Mouse (Mus musculus) heart, embryonic 15.5 days (tissue): ENCODE results near the gene Ppp1r15a. TPM values are rescaled to one million over a fixed set of nuclear protein-coding genes. Genes with fewer than 3 reads are reported as not detected.
A peak's percentile ranks its signal among the peaks of the same experiment; 100 is the strongest.
"Not testable (repeated sequence)": the region's sequence is repeated elsewhere in the genome, so short reads cannot be mapped to it uniquely, and the experiment has no call there.

Experiments
- ATAC-seq: fragments of 200-750 bp; cut with Nextera tagmentation; replicated peaks from 2 replicates; pipeline ENCODE4 v1.8.0; 2017; ENCODE audit warnings: low read depth, moderate TSS enrichment; ENCODE audit not compliant: insufficient number of reproducible peaks, insufficient read depth, low FRiP score
- H3K27ac ChIP-seq: fragments of 300-500 bp; sonication (generic); 2 replicates; pipeline ENCODE4 v1.5.1; 2015; ENCODE audit warnings: mild to moderate bottlenecking, inconsistent platforms
- H3K27me3 ChIP-seq: fragments of 300-500 bp; sonication (generic); 2 replicates; pipeline ENCODE4 v1.6.1; 2015; ENCODE audit warnings: inconsistent platforms
- H3K36me3 ChIP-seq: fragments of 300-500 bp; sonication (generic); 2 replicates; pipeline ENCODE4 v1.6.1; 2015; ENCODE audit warnings: mild to moderate bottlenecking, inconsistent platforms
- H3K4me1 ChIP-seq: fragments of 300-500 bp; sonication (generic); replicated peaks from 2 replicates; pipeline ENCODE4 v1.6.1; 2015; ENCODE audit warnings: inconsistent platforms
- H3K4me2 ChIP-seq: fragments of 300-500 bp; sonication (generic); 2 replicates; pipeline ENCODE4 v1.6.1; 2015; ENCODE audit warnings: inconsistent platforms, mild to moderate bottlenecking, moderate library complexity
- H3K4me3 ChIP-seq: fragments of 300-500 bp; sonication (generic); 2 replicates; pipeline ENCODE4 v1.5.1; 2015; ENCODE audit warnings: mild to moderate bottlenecking, inconsistent platforms
- H3K9ac ChIP-seq: fragments of 300-500 bp; sonication (generic); 2 replicates; pipeline ENCODE4 v1.6.1; 2015; ENCODE audit warnings: mild to moderate bottlenecking, inconsistent platforms
- H3K9me3 ChIP-seq: fragments of 300-500 bp; sonication (generic); replicated peaks from 2 replicates; pipeline ENCODE4 v1.6.1; 2016; ENCODE audit warnings: inconsistent platforms
- whole genome bisulfite sequencing: fragments of 180-500 bp; shearing (Covaris S2); methylation state at CpG from one replicate; pipeline ENCODE4 v1.1.7; 2015; ENCODE audit warnings: mixed read lengths; 5-methylcytosine and 5-hydroxymethylcytosine counted together
- polyA plus RNA-seq: library from polyadenylated mRNA; unstranded; fragments of >200 nt; fragmentation: Nextera tagmentation; extraction: Ambion mirVana; gene quantifications from 2 replicates; pipeline ENCODE4 v1.2.1, GENCODE M21; 2015

The Ppp1r15a gene
- polyA plus RNA-seq, 1 experiment from 2014 or later, result 25.3 TPM

DNA sequence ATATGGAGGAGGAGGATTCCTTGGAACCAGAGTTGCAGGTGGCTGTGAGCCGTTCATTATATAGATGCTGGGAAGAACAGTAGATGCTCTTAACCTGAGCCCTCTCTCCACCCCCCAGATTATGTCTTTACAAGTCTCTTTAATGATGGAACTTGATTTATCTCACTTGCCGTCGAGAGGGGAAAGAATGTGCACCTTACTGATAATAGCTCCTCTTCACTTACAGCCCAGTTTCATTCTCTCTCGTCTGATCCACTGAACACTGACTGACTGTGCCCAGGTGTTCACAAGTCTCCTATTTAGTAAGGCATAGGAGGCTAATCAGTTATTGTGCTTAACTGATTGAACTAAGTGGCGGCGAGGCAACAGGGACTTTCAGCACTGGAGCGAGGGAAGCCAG, 36.5 kb downstream of the Ppp1r15a start:
- no peak overlapping the region for H3K4me3 ChIP-seq
- no peaks in the 10 kb centered on the region for H3K27me3 ChIP-seq
- no peak overlapping the region for H3K27ac ChIP-seq
- no peak overlapping the region for H3K9ac ChIP-seq
- H3K36me3 ChIP-seq, result peaks cover 17% of the 10 kb centered on the region; the same call in 1 of the 2 replicates
- peaks cover 14% of the 10 kb centered on the region for H3K4me1 ChIP-seq
- no peak for ATAC-seq
- no peaks in the 10 kb centered on the region for H3K9me3 ChIP-seq
- no peak overlapping the region for H3K4me2 ChIP-seq
- 62% methylated on average over 7 of the region's 7 CpGs for WGBS

DNA sequence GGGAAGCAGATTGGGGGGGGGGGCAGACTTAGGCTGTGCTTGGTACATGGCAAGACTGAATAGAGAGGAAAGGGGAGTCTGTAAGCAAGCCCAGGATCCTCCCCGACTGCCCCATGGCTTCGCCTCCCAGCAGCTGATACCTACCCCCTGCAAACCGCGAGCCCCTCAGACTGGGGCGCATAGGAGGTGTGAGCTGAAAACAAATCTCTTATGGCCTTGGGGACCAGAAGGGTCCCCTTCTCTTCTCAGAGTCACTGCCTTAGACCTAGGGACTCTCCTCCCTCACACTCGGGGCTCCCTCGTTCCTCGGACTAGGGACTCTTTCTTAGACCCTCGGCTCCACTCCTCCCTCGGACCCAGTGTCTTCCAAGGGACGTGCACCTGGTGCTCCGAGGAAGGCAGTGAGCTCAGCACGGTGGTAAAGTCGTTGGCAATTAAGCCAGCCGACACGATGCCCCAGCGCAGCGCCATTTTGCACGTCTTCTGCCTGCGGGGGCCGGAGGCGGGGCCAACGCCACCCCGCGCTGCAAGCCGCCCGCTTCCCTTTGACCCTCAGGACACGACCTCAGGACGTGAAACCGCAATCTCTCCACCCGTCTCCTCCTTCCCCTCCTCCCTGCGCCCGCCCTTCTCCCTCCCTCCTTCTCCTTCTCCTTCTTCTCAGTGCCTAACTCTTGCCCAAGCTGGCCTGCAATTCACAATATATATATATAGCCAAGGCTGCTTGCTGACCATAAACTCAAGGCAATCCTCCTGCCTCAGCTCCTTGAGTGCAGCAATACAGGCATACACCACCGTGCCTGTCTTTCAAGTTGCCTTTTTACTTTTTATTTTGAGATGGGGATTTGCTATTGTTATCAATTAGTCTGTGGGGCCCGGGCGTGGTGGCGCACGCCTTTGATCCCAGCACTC, 37.5 kb downstream of the Ppp1r15a start, which contains the start of gene Dhdh:
Gene Dhdh, minus strand, starts transcription at position 513 of the 912 bp plus-strand sequence.
- Histone ChIP-seq H3K9ac (peak within 1 kb of the TSS; percentile 52), H3K36me3 (peaks cover 8% of the 10 kb centered on the region; the same call in 1 of the 2 replicates), H3K9me3 (no peaks in the 10 kb centered on the region), H3K4me1 (peaks cover 14% of the 10 kb centered on the region), H3K4me3 (peak within 1 kb of the TSS; percentile 57), H3K27me3 (no peaks in the 10 kb centered on the region), H3K4me2 (peak within 1 kb of the TSS; percentile 82), H3K27ac (peak within 1 kb of the TSS; percentile 10)
- ATAC-seq, result peak; percentile 67
- WGBS, result 10% methylated on average over 38 of the region's 38 CpGs

DNA sequence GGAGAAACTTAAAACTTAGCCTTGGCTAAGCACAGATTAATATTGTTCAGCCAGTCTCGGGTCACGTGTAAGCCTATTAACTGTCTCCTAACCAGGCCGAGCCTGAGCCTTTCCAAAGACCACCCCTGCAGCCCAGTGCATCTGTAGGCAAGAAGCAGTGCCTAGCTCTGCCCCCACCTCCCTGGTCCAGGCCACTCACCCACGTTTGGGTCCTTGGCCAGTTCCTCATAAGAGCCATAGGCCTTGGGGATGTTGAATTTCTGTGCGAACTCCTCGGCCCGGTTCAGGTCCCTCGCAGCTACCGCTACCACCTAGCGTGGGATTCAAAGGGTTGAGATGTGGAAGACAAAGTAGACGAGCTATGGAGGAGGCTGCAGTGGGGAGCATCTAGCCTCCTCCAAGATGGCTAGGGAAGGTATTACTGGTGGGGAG, 38.2 kb downstream of the Ppp1r15a start:
- no peaks in the 10 kb centered on the region for H3K27me3 ChIP-seq
- H3K4me2 ChIP-seq, result peak overlapping the region; percentile 82
- peak overlapping the region; percentile 57 for H3K4me3 ChIP-seq
- peaks cover under 1% of the 10 kb centered on the region; the same call in 1 of the 2 replicates for H3K36me3 ChIP-seq
- H3K9ac ChIP-seq, result no peak overlapping the region
- H3K4me1 ChIP-seq, result peaks cover 14% of the 10 kb centered on the region
- peak overlapping the region; percentile 9; the same call in 1 of the 2 replicates for H3K27ac ChIP-seq
- H3K9me3 ChIP-seq, result no peaks in the 10 kb centered on the region
- WGBS, result 44% methylated on average over 11 of the region's 11 CpGs
- ATAC-seq, result peak; percentile 22; the same call in 1 of the 2 replicates

DNA sequence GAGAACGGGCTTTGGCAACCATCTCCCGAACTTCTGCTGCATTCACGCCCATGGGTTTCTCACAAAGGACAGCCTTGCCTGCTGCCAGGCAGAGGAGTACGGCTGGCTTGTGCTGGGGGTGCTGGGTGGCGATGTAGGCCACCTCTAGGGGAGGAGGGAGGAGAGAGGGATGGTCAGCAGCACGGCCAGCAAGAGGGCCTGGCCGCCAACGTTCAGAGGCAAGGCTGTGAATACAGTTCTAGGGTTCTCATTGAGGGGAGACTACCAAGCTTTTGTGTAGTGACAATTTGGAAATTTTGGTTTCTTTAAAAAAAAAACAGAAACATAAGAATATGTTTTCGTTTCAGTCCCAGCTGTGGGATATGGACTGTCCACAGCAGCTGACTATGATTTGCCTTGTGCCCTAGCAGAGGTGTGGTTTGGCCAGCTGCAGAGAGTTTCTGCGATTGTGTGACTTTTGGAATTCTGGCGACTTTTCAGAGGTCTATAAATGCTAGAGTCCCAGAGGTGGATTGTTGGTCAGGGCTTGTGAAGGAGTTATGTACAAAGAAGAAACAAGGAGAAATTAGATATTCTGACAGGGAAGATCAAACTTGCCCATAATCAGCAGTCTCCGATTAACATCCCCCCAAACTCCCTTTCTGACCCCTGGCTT, 39.2 kb downstream of the Ppp1r15a start, which contains the start of gene Gm45808:
Gene Gm45808, minus strand, starts transcription at position 51 of the 655 bp plus-strand sequence.
- Histone ChIP-seq H3K9me3 (no peaks in the 10 kb centered on the region), H3K4me1 (peaks cover 14% of the 10 kb centered on the region), H3K36me3 (no peaks in the 10 kb centered on the region), H3K9ac (no peak within 1 kb of the TSS), H3K27me3 (no peaks in the 10 kb centered on the region), H3K27ac (no peak within 1 kb of the TSS), H3K4me2 (no peak within 1 kb of the TSS), H3K4me3 (no peak within 1 kb of the TSS)
- no peak for ATAC-seq
- WGBS, result 80% methylated on average over 12 of the region's 12 CpGs

DNA sequence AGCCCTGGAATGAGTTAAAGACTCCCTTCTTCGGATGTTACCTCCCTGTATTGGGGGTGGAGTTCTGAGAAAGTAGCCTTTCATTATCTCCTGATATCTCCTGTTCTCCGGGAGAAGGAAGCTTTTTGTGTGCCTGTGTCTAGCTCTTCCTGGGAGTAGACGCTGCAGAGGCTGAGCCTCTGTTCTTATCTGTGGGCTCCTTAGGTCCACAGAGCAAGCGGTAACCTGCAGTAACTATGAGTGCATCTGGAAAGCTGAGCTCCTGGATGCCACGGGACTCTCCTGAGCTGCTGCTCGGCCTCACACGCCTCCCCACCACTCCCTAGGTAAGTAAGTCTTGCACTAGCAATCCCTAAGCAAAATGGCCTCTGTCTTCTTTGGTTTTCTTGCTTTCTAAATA, 39.9 kb downstream of the Ppp1r15a start:
- Histone ChIP-seq H3K4me3 (no peak overlapping the region), H3K27ac (no peak overlapping the region), H3K4me2 (no peak overlapping the region), H3K4me1 (peaks cover 14% of the 10 kb centered on the region), H3K9ac (no peak overlapping the region), H3K36me3 (no peaks in the 10 kb centered on the region), H3K27me3 (no peaks in the 10 kb centered on the region), H3K9me3 (no peaks in the 10 kb centered on the region)
- WGBS, result 46% methylated on average over 7 of the region's 7 CpGs
- no peak for ATAC-seq

DNA sequence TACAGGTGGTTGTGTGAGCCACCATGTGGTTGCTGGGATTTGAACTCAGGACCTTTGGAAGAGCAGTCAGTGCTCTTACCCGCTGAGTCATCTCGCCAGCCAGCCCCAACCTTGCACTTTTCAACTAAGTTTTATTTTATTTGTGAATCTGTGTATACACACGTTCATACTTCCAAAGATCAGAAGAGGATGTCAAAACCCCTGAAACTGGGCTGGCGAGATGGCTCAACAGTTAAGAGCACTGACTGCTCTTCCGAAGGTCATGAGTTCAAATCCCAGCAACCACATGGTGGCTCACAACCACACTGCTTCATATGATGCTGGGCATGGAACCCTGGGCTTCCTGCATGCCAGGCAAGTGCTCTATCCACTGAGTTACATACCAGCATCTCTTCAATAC, 41.1 kb downstream of the Ppp1r15a start:
- 85% methylated on average over 5 of the region's 5 CpGs for WGBS
- H3K4me2 ChIP-seq, H3K27ac ChIP-seq, H3K36me3 ChIP-seq, H3K4me3 ChIP-seq, ATAC-seq, H3K9ac ChIP-seq, H3K27me3 ChIP-seq, H3K9me3 ChIP-seq: not testable (repeated sequence)
- peaks cover 14% of the 10 kb centered on the region for H3K4me1 ChIP-seq

DNA sequence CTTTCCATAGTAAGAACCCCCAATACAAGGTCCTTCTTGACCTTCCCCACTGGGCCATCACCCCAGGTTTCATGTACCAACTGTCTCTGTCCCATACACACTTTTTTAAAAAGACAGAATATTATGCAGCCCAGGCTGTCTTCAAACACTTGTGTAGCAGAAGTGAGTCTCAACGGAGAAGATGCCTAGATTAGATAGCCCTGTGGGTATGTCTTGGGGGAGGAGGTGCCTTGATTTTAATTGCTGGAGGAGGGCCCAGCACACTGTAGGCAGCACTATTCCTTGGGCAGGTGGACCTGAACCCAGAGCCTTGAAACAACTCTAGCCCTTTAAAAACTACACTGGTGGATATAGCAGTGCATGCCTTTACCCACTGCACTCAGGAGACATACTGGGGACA, 43.9 kb downstream of the Ppp1r15a start:
- no peak overlapping the region for H3K27ac ChIP-seq
- no peak overlapping the region for H3K4me2 ChIP-seq
- H3K9ac ChIP-seq, result no peak overlapping the region
- H3K4me1 ChIP-seq, result no peaks in the 10 kb centered on the region
- ATAC-seq, result no peak
- WGBS, result 71% methylated on average over 1 of the region's 1 CpGs
- no peaks in the 10 kb centered on the region for H3K9me3 ChIP-seq
- H3K4me3 ChIP-seq, result no peak overlapping the region
- no peaks in the 10 kb centered on the region for H3K27me3 ChIP-seq
- no peaks in the 10 kb centered on the region for H3K36me3 ChIP-seq

DNA sequence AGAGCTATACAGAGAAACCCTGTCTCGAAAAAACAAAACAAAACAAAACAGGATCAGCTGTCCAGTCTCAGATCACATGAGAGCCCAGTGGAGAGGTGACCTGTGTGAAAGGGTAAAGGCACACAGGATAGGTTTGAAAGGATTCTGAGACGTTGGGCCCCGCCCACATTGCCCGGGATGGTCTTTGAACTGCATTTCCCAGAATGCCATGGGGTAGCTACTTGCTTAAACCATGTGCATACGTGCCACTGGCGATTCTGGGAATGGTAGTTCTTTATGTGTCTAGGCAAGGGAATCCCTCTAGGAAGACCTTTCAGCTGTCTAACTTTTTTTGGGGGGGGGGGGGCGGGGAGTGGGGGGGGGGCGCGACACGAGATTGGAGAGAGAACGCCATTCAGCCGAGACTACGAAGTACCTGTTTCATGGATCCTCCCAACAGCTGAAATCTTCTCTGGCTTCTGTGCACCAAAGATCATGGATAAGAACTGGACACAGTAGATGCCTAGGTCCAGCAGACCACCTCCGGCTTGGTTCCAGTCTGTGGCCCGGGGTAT, 44.6 kb downstream of the Ppp1r15a start, which contains the start of gene Tulp2:
Gene Tulp2, plus strand, starts transcription at position 504 of the 554 bp plus-strand sequence.
- 47% methylated on average over 15 of the region's 15 CpGs for WGBS
- ATAC-seq, result peak; percentile 74
- Histone ChIP-seq H3K9ac (no peak within 1 kb of the TSS), H3K4me2 (no peak within 1 kb of the TSS), H3K4me3 (no peak within 1 kb of the TSS), H3K9me3 (no peaks in the 10 kb centered on the region), H3K27me3 (no peaks in the 10 kb centered on the region), H3K4me1 (no peaks in the 10 kb centered on the region), H3K27ac (no peak within 1 kb of the TSS), H3K36me3 (no peaks in the 10 kb centered on the region)

DNA sequence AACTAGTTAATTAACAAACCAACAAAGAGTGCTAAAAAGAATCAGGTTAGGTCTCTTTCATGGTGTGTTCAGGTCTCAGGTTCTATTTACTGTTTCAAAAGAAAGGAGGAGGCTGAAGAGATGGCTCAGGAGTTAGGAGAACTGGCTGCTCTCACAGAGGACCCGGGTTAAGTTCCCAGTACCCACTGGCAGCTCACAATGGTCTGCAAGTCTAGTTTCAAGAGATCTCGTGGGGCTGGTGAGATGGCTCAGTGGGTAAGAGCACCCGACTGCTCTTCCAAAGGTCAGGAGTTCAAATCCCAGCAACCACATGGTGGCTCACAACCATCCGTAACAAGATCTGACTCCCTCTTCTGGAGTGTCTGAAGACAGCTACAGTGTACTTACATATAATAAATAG, 45.8 kb downstream of the Ppp1r15a start:
- not testable (repeated sequence) for H3K27ac ChIP-seq, H3K4me3 ChIP-seq, H3K4me2 ChIP-seq, H3K36me3 ChIP-seq, H3K27me3 ChIP-seq, H3K9ac ChIP-seq, H3K9me3 ChIP-seq, H3K4me1 ChIP-seq, ATAC-seq
- 77% methylated on average over 4 of the region's 4 CpGs for WGBS

DNA sequence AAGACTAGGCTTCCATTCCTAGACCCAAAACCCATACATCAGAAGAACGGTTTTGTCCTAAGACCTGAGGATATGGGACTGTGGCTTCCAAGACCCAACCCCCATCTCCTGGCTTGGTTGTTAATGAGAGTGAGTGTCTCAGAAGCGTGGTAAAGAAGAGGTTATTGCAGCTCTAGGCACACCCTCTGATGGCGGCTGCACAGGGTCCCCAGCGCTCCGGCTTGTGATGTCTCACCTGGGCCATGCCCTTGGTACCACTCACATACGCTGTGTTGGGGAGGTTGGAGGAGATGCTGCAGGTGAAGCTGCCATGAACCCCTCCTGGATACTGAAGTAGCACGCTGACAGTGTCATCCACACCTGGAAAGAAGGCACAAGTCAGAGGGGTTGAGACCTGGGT, 47.3 kb downstream of the Ppp1r15a start:
- H3K4me1 ChIP-seq, result no peaks in the 10 kb centered on the region

DNA sequence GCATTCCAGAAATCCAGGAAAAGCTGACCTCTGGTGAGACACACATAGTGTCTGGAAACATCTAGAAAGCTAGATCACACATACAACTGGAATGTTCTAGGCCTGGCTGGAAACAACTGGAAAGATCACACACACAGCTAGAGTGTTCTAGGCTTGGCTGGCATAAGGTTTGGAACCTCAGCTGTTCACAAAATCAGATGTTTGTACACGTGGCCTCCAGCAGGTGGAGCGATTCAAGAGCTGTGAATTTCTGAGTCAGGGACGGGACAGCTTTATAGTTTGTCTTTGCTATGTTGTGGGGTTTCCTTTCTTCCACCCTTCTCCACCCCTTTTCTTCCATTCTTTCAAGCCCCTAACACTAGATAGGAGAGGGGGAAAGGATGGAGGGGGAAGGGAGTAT, 49.1 kb downstream of the Ppp1r15a start:
- no peak overlapping the region for H3K27ac ChIP-seq
- no peak overlapping the region for H3K9ac ChIP-seq
- no peak for ATAC-seq
- H3K4me2 ChIP-seq, result no peak overlapping the region
- H3K36me3 ChIP-seq, result no peaks in the 10 kb centered on the region
- no peaks in the 10 kb centered on the region for H3K4me1 ChIP-seq
- no peaks in the 10 kb centered on the region for H3K27me3 ChIP-seq
- H3K4me3 ChIP-seq, result no peak overlapping the region
- no peaks in the 10 kb centered on the region for H3K9me3 ChIP-seq
- WGBS, result 8% methylated on average over 3 of the region's 3 CpGs

More for the DNA sequence above, 47.3 kb downstream of the Ppp1r15a start:
- Histone ChIP-seq H3K4me2 (no peak overlapping the region), H3K9me3 (no peaks in the 10 kb centered on the region), H3K36me3 (no peaks in the 10 kb centered on the region), H3K27me3 (no peaks in the 10 kb centered on the region), H3K4me3 (no peak overlapping the region), H3K27ac (no peak overlapping the region), H3K9ac (no peak overlapping the region)
- 92% methylated on average over 7 of the region's 7 CpGs for WGBS
- ATAC-seq, result no peak
